Mouse (Mus musculus) cerebellum, adult 2 months (tissue): ENCODE measurements around the gene Neurog2. TPM values are rescaled to one million over a fixed set of nuclear protein-coding genes. Genes with fewer than 3 reads are reported as not detected.

Experiments
- DNase-seq, 2 experiments: peaks; one replicate each; pipeline ENCODE4 v3.0.0; 2021
- H3K27ac ChIP-seq: fragments of 200-500 bp; 2 replicates; pipeline ENCODE4 v1.5.1; 2012; ENCODE audit warnings: low read length, control low read depth, inconsistent platforms; ENCODE audit not compliant: insufficient read depth
- H3K27me3 ChIP-seq: fragments of 200-500 bp; 2 replicates; pipeline ENCODE4 v1.6.1; 2012; ENCODE audit warnings: inconsistent platforms, mild to moderate bottlenecking, low read length, moderate library complexity; ENCODE audit not compliant: control insufficient read depth, insufficient read depth
- H3K4me1 ChIP-seq: fragments of 200-500 bp; 2 replicates; pipeline ENCODE4 v1.6.1; 2011; ENCODE audit warnings: low read length; ENCODE audit not compliant: control insufficient read depth, insufficient read depth
- H3K4me3 ChIP-seq: fragments of 200-500 bp; replicated peaks from 2 replicates; pipeline ENCODE3; 2011; ENCODE audit warnings: mild to moderate bottlenecking, low read depth, low read length, control low read depth; ENCODE audit not compliant: insufficient read depth
- CTCF ChIP-seq: fragments of 200-500 bp; IDR thresholded peaks from 2 replicates; pipeline ENCODE4 v1.5.1; 2011; ENCODE audit warnings: low read depth, mild to moderate bottlenecking, control low read depth, low read length, moderate library complexity, borderline replicate concordance; ENCODE audit not compliant: insufficient read depth
- POLR2A ChIP-seq: fragments of 200-500 bp; IDR thresholded peaks from 2 replicates; pipeline ENCODE4 v1.6.1; 2011; ENCODE audit warnings: low read length, control low read depth, borderline replicate concordance; ENCODE audit not compliant: insufficient read depth
- WGBS: fragments of 180-500 bp; shearing (Covaris S2); methylation state at CpG from one replicate; pipeline ENCODE4 v1.1.7; 2018; 5-methylcytosine and 5-hydroxymethylcytosine counted together
- polyA plus RNA-seq: library from polyadenylated mRNA; depleted of rRNA; stranded (reverse); fragments of >200 nt; gene quantifications from 2 replicates; pipeline ENCODE4 v1.2.3, GENCODE M21; 2012

Neurog2 gene
- polyA plus RNA-seq, 1 experiment = 0.31 TPM

DNA sequence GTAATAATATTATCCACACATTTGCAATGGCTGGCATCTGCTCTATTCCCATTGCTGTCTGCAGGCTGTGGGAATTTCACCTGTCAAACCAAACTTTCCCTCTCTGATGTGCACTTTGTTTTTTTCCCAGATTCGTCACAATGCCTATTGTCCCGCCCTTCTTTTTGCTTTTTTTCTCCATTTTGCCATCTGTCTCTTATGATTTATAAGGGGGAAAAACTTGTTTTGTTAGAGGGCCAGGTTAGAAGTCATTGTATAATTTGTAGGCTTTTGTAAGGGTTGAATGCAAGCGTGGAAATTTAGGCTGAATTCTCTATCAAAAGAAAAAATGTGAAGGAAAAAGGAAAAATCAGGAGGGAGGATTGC, 2.0 kb downstream of the Neurog2 start:
- Histone ChIP-seq H3K27ac (no peak overlapping the region), H3K27me3 (peaks cover 12% of the 10 kb centered on the region; the same call in 1 of the 2 replicates), H3K4me3 (no peak overlapping the region), H3K4me1 (no peaks in the 10 kb centered on the region)
- TF ChIP-seq CTCF = no peak
- WGBS = 17% methylated on average over 3 of the region's 3 CpGs
- DNase-seq = no peak

DNA sequence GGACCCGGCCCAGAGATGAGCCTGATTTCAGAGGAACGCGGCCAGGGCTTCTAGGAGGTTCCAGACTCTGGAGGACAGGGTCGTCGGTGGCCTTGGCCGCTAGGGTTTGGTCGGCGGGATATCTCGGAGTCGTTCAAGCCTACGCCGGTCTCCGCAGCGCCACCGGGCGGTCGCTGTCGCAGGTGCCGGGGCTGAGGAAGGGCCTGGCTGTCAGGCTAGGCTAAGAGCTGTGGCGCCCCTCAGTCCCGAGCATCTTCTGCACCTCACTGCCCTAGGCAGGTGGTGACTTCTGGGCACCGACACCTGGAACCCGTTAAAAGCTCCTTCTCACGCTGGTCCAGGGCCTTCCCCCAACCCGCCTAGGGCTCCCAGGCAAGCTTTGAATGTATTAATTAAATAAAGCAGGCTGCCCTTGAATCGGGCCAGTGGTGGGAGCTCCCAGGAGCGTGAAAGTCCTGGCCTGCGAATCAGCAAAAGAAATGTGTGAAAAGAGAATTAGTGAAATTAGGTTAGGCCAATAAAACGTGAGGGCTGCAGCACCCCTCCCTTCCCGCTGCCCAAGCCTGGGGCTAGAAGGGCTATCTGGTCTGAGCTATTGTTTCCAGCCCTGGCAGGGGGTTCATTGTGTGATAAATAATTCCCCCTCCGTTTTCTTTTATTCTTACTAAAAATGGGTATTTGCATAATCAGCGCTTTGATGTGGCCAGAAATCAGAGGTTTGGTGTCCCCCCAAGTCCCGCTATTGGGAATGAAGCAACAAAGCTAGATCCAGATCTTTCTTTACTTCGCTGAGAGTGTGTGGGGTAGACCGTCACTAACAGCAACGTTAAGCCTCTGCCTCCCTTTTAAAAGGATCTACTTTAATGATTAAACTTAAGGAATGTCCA, 7.2 kb downstream of the Neurog2 start:
- Histone ChIP-seq H3K27me3 (peaks cover 6% of the 10 kb centered on the region; the same call in 1 of the 2 replicates), H3K4me1 (no peaks in the 10 kb centered on the region), H3K27ac (no peak overlapping the region), H3K4me3 (no peak overlapping the region)
- no peak for TF ChIP-seq POLR2A
- no peak for TF ChIP-seq CTCF
- 4% methylated on average over 36 of the region's 36 CpGs for WGBS
- peak in 1 of 2 experiments; percentile 9 for DNase-seq

DNA sequence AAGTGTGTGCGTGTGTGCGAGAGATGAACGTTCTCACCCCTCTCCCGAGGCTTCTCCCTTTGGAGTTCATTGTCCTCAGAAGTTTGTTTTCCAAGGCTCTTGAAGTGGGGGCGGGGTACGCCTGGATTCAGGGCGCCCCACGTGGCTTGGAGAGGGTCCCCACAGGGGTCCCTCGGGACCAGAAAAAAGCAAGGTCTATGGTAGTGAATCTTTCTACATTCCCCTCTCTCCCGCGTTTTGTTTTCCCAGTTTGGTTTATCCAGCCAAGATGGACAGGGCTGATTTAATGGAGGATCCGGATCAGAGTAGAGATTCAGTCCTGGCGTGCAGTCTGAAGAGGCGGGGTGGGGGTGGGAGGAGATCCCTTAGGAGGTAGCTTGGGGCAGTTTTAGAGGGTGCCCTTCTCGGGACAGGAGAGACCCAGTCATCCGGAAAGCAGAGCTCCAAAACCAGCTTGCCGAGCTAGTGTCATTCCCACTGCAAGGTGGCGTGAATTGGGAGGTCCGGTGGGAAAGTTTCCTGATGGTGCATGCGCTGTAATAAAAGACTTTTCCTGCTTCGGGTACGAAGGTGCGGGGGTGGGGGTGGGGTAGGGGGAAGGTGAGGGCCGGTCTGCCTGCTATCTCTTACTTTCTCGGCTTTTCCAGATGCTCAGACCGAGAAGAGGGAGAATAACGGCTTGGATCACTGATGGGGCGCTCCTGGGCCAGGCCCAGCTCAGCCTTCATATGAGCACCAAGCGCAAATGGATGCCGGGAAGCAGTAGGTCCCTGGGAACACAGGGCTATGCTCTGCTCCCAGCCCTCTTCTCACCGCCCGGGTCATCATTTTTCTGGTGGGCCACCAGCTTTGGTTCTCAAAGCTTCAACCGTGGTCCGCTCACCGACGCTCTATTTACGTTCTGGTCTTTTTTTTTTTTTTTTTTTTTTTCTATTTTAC, 8.1 kb downstream of the Neurog2 start:
- Histone ChIP-seq H3K27me3 (peaks cover 6% of the 10 kb centered on the region; the same call in 1 of the 2 replicates), H3K4me1 (no peaks in the 10 kb centered on the region), H3K27ac (no peak overlapping the region), H3K4me3 (no peak overlapping the region)
- whole genome bisulfite sequencing = 6% methylated on average over 37 of the region's 37 CpGs
- DNase-seq = no peak
- TF ChIP-seq POLR2A = no peak
- TF ChIP-seq CTCF = no peak

DNA sequence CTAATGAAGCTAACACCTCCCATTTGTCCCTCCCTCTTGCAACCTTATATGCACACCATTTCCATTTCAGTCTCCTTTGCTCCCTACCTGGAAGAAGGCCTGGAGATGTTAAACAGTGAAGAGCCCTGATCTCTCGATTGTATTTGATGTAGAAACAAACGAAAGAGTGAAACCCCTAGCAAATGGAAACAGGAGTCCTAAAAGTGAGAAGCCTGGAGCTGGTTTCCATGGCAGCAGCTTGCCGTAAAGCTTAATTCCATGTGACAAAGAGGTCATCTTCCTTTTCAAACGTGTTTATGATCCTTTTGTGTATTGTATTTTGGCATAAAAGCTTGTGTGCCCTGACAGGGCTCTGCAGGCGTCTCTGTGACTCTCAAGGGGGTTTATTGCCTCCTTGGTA, 9.3 kb downstream of the Neurog2 start:
- no peak for TF ChIP-seq CTCF
- TF ChIP-seq POLR2A = no peak
- 15% methylated on average over 5 of the region's 5 CpGs for WGBS

DNA sequence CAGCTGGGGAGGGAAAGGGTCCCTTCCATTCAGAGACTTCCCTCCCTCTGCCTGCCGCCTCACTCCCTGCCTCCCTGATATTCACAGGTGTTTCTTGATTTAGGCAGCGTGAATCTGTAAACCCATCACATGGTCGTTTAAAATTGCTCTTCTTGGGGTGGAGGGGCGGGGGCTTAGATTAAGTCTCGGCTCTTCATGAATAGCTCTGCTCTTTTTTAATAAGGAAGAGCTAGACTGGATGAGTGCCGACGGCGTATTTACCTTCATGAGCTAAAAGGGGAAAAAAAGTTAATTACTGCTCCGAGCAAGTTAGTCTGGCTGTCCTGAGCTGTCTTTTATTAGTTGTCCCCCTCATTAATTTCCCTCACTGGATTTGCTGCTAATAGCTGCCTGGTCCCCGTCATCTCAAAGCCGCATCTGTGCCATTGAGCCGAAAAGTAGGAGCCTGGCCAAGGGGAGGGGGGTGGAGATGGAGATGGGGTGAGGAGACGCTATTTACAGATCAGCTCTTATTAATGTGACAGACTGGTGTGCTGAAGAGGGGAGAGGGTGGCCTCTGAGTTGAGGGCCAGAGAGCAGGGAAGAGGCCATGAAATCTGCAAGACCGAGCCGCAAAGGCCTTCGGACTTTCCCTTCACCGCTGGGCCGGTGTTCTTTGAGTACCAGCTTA, 13.4 kb downstream of the Neurog2 start:
- peaks cover 2% of the 10 kb centered on the region; the same call in 1 of the 2 replicates for H3K27me3 ChIP-seq
- 48% methylated on average over 18 of the region's 18 CpGs for WGBS
- TF ChIP-seq CTCF = no peak
- no peak for TF ChIP-seq POLR2A
- H3K27ac ChIP-seq = no peak overlapping the region
- no peaks in the 10 kb centered on the region for H3K4me1 ChIP-seq
- H3K4me3 ChIP-seq = no peak overlapping the region
- no peak for DNase-seq

More for the DNA sequence above, 9.3 kb downstream of the Neurog2 start:
- Histone ChIP-seq H3K4me3 (no peak overlapping the region), H3K27ac (no peak overlapping the region), H3K4me1 (no peaks in the 10 kb centered on the region), H3K27me3 (peaks cover 6% of the 10 kb centered on the region; the same call in 1 of the 2 replicates)
- no peak for DNase-seq

DNA sequence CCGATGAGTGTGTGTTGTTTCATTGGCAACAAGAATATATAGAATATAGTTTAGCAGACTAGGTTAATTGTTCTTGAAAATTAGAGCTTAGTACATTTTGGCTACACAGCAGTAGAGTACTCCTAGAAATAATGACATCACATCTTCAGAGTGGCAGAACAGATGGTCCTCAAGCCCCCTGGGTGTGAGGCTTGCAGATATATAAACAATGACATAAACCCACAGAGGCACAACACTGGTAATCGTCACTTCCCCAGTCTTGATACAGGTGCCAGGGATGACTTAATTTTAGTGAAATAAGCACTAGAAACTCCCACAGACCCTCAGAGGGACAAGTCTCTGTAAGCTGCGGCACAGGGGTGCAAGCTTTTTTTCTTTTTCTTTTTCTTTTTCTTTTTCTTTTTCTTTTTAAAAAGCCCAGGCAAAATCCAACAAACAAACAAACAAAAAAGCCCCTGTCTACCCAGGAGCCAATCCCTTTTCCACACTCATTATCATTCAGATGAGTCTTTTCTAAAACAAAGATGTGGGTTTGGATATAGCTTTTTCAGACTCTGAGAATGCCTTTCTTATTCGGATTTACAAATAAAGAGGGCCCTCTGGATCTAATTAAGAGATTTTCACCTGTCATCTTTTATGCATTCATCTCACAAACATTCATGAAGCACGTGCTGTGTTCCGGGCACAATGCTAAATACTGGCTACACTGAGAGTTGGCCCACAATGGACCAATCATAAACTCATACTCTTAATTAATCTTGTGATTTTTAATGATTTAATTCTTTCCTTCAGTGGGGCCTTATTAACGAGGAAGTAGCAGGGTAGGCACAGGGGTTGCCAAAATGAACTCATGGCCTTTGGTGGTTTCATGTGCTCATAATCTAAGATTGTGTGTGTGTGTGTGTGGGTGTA, 19.1 kb downstream of the Neurog2 start:
- WGBS = 31% methylated on average over 7 of the region's 7 CpGs

More for the DNA sequence above, 19.1 kb downstream of the Neurog2 start:
- no peak overlapping the region for H3K4me3 ChIP-seq
- H3K4me1 ChIP-seq = no peaks in the 10 kb centered on the region
- no peak for TF ChIP-seq POLR2A
- no peak overlapping the region for H3K27ac ChIP-seq
- no peak for DNase-seq
- no peaks in the 10 kb centered on the region; the same call in 1 of the 2 replicates for H3K27me3 ChIP-seq
